ENCODE assay signal across 15 mouse cellular contexts in the genomic region with DNA sequence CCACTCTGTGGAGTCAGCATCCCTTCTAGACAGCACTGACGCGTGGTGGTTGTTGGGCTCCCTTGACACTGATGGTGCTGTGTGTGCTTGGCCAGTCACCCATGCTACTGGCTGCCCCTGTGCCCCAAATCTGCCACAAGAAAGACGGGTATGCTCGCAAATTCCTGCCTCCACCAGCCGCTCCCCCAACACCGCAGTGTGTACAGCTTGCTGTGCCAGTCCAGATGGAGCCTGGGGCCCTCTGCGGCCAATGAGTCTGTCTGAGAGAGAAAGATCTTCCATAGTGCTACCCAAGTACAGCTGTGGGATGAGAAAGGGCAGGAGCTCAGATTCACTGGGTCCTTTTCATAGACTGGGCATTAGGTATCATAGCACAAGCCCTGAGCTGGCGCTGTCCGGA.
"Had no signal": no experiment of that assay in that cellular context is flagged by ENCODE, and none has a peak within 500 bp of the region (broad histone marks: within the 10 kb centered on the region; RNA-seq: fewer than 3 reads in every experiment).

No protein-coding gene starts in this region.

- H3K27me3 ChIP-seq: neural tube, embryonic 12.5 days had no signal

- H3K4me2 ChIP-seq: limb, embryonic 13.5 days; neural tube, embryonic 12.5 days; stomach, embryonic 15.5 days had no signal

- H3K9me3 ChIP-seq: limb, embryonic 13.5 days; neural tube, embryonic 12.5 days; stomach, embryonic 15.5 days had no signal

- H3K4me3 ChIP-seq: limb, embryonic 13.5 days; myocyte; neural tube, embryonic 12.5 days; stomach, embryonic 15.5 days had no signal

- ATAC-seq: intestine, postnatal 0 days had no signal

- H3K36me3 ChIP-seq: limb, embryonic 13.5 days; neural tube, embryonic 12.5 days; stomach, embryonic 15.5 days had no signal

- DNase-seq: kidney, adult 9 months; kidney, postnatal 36 days; layer of hippocampus, adult 9-11 months; layer of hippocampus, postnatal 36 days; lung, adult 18-20 months; right cerebral cortex, postnatal 14 days; thymus, adult 2 months; thymus, postnatal 25 days had no signal

- H3K27ac ChIP-seq: kidney, postnatal 0 days; limb, embryonic 13.5 days; liver, embryonic 14.5 days; neural tube, embryonic 12.5 days; stomach, embryonic 15.5 days had no signal

- H3K9ac ChIP-seq: limb, embryonic 13.5 days; liver, embryonic 14.5 days; neural tube, embryonic 12.5 days; stomach, embryonic 15.5 days had no signal

- H3K4me1 ChIP-seq: limb, embryonic 13.5 days; stomach, embryonic 15.5 days had no signal
